Mouse (Mus musculus) liver, embryonic 11.5 days (tissue): ENCODE results near the gene Nos2. TPM values are rescaled to one million over a fixed set of nuclear protein-coding genes. Genes with fewer than 3 reads are reported as not detected.
"Not testable (repeated sequence)": the region's sequence is repeated elsewhere in the genome, so short reads cannot be mapped to it uniquely, and the experiment has no call there.

ENCODE experiments used
- ATAC-seq: fragments of 200-750 bp; cut with Nextera tagmentation; replicated peaks from 2 replicates; pipeline ENCODE4 v1.8.0; 2017; ENCODE audit warnings: moderate number of reproducible peaks, mild to moderate bottlenecking, moderate TSS enrichment, moderate library complexity; ENCODE audit not compliant: low FRiP score
- DNase-seq: peaks from one replicate; pipeline ENCODE4 v3.0.0-alpha.2; 2017; ENCODE audit warnings: low spot score
- H3K27ac ChIP-seq: fragments of 300-500 bp; sonication (generic); 2 replicates; pipeline ENCODE4 v1.5.1; 2014; ENCODE audit warnings: mild to moderate bottlenecking, low read depth, low read length, control low read depth
- H3K27me3 ChIP-seq: fragments of 300-500 bp; sonication (generic); replicated peaks from 2 replicates; pipeline ENCODE4 v1.6.1; 2014; ENCODE audit warnings: low read length, mixed read lengths; ENCODE audit not compliant: control insufficient read depth, insufficient read depth
- H3K36me3 ChIP-seq: fragments of 300-500 bp; sonication (generic); 2 replicates; pipeline ENCODE4 v1.6.1; 2014; ENCODE audit warnings: mild to moderate bottlenecking, low read length, moderate library complexity, mixed read lengths; ENCODE audit not compliant: control insufficient read depth, insufficient read depth
- H3K4me1 ChIP-seq: fragments of 300-500 bp; sonication (generic); replicated peaks from 2 replicates; pipeline ENCODE4 v1.6.1; 2014; ENCODE audit warnings: low read length, mixed read lengths; ENCODE audit not compliant: control insufficient read depth, insufficient read depth
- H3K4me2 ChIP-seq: fragments of 300-500 bp; sonication (generic); 2 replicates; pipeline ENCODE4 v1.6.1; 2014; ENCODE audit warnings: mild to moderate bottlenecking, control low read depth, moderate library complexity
- H3K4me3 ChIP-seq: fragments of 300-500 bp; sonication (generic); 2 replicates; pipeline ENCODE4 v1.5.1; 2014; ENCODE audit warnings: low read depth, low read length, control low read depth
- H3K9ac ChIP-seq: fragments of 300-500 bp; sonication (generic); 2 replicates; pipeline ENCODE4 v1.6.1; 2014; ENCODE audit warnings: low read depth, low read length, control low read depth
- H3K9me3 ChIP-seq: fragments of 300-500 bp; sonication (generic); 2 replicates; pipeline ENCODE4 v1.6.1; 2016; ENCODE audit warnings: low read length, inconsistent platforms, mixed read lengths; ENCODE audit not compliant: control insufficient read depth
- WGBS: fragments of 180-500 bp; shearing (Covaris S2); extraction: QIAGEN DNeasy Blood & Tissue Kit; methylation state at CpG from one replicate; pipeline ENCODE4 v1.1.7; 2014; 5-methylcytosine and 5-hydroxymethylcytosine counted together
- polyA plus RNA-seq: library from polyadenylated mRNA; unstranded; fragments of >200 nt; fragmentation: Nextera tagmentation; extraction: Ambion mirVana; gene quantifications from 2 replicates; pipeline ENCODE4 v1.2.1, GENCODE M21; 2014

The Nos2 gene
- polyA plus RNA-seq, 1 experiment from 2014 or later, result 0.21 TPM

- Histone ChIP-seq H3K4me2 (no peak overlapping the region), H3K9me3 (no peaks in the 10 kb centered on the region), H3K9ac (no peak overlapping the region), H3K36me3 (no peaks in the 10 kb centered on the region), H3K4me1 (peaks cover 18% of the 10 kb centered on the region), H3K27ac (0 out of 2 replicates have a peak overlapping the region, but pooled peaks have one; percentile 9), H3K4me3 (no peak overlapping the region), H3K27me3 (no peaks in the 10 kb centered on the region)
- DNase-seq (no peak), ATAC-seq (peak; percentile 44; the same call in 1 of the 2 replicates)
- 51% methylated on average over 4 of the region's 4 CpGs for WGBS
Observed at GRCm38 (mm10) chr11:78980083-78980634, 59.6 kb downstream of the Nos2 start.

GRCm38 (mm10) chr11:78982042-78982441, 61.5 kb downstream of the Nos2 start:
- Histone ChIP-seq H3K4me1 (peaks cover 19% of the 10 kb centered on the region), H3K27ac (0 out of 2 replicates have a peak overlapping the region, but pooled peaks have one; percentile 67), H3K9me3 (no peaks in the 10 kb centered on the region), H3K4me2 (no peak overlapping the region), H3K4me3 (no peak overlapping the region), H3K27me3 (no peaks in the 10 kb centered on the region), H3K9ac (no peak overlapping the region), H3K36me3 (no peaks in the 10 kb centered on the region)
- ATAC-seq (peak; percentile 78), DNase-seq (no peak)
- WGBS, result 67% methylated on average over 2 of the region's 2 CpGs

- DNase-seq, result no peak
- H3K4me3 ChIP-seq, result no peak overlapping the region
- no peaks in the 10 kb centered on the region for H3K36me3 ChIP-seq
- peak overlapping the region; percentile 67 for H3K27ac ChIP-seq
- H3K27me3 ChIP-seq, result no peaks in the 10 kb centered on the region
- no peak overlapping the region for H3K9ac ChIP-seq
- WGBS, result 58% methylated on average over 12 of the region's 12 CpGs
- peak overlapping the region; percentile 51 for H3K4me2 ChIP-seq
- peaks cover 19% of the 10 kb centered on the region for H3K4me1 ChIP-seq
- no peak for ATAC-seq
- H3K9me3 ChIP-seq, result no peaks in the 10 kb centered on the region
Observed at GRCm38 (mm10) chr11:78982513-78983291, 62.1 kb downstream of the Nos2 start.

- no peak overlapping the region for H3K9ac ChIP-seq
Observed at GRCm38 (mm10) chr11:78983539-78983938, 63.0 kb downstream of the Nos2 start.

GRCm38 (mm10) chr11:78984483-78985177, 64.0 kb downstream of the Nos2 start, which contains the start of gene Lgals9:
Lgals9 (minus strand) TSS chr11:78984946.
- no peak for DNase-seq
- 33% methylated on average over 10 of the region's 10 CpGs for WGBS
- H3K9me3 ChIP-seq, result peaks cover 2% of the 10 kb centered on the region; the same call in 1 of the 2 replicates
- H3K9ac ChIP-seq, result 0 out of 2 replicates have a peak within 1 kb of the TSS, but pooled peaks have one; percentile 13
- H3K36me3 ChIP-seq, result no peaks in the 10 kb centered on the region
- peaks cover 19% of the 10 kb centered on the region for H3K4me1 ChIP-seq
- no peak within 1 kb of the TSS for H3K27ac ChIP-seq
- peak within 1 kb of the TSS; percentile 34 for H3K4me3 ChIP-seq
- H3K27me3 ChIP-seq, result no peaks in the 10 kb centered on the region
- H3K4me2 ChIP-seq, result peak within 1 kb of the TSS; percentile 51
- peak; percentile 27 for ATAC-seq

More at GRCm38 (mm10) chr11:78983539-78983938, 63.0 kb downstream of the Nos2 start:
- peak overlapping the region; percentile 51 for H3K4me2 ChIP-seq
- ATAC-seq, result no peak
- no peak overlapping the region for H3K27ac ChIP-seq
- H3K27me3 ChIP-seq, result no peaks in the 10 kb centered on the region
- WGBS, result 70% methylated on average over 7 of the region's 7 CpGs
- DNase-seq, result no peak
- H3K36me3 ChIP-seq, result no peaks in the 10 kb centered on the region
- no peaks in the 10 kb centered on the region for H3K9me3 ChIP-seq
- H3K4me1 ChIP-seq, result peaks cover 19% of the 10 kb centered on the region
- peak overlapping the region; percentile 34 for H3K4me3 ChIP-seq

- no peak overlapping the region for H3K4me2 ChIP-seq
- H3K9ac ChIP-seq, result no peak overlapping the region
- ATAC-seq, result no peak
- H3K9me3 ChIP-seq, result peaks cover 7% of the 10 kb centered on the region; the same call in 1 of the 2 replicates
- H3K4me1 ChIP-seq, result peaks cover 15% of the 10 kb centered on the region
- no peak overlapping the region for H3K27ac ChIP-seq
- no peaks in the 10 kb centered on the region for H3K27me3 ChIP-seq
- no peaks in the 10 kb centered on the region for H3K36me3 ChIP-seq
- H3K4me3 ChIP-seq, result no peak overlapping the region
- DNase-seq, result no peak
Observed at GRCm38 (mm10) chr11:78985505-78985904, 64.9 kb downstream of the Nos2 start.

GRCm38 (mm10) chr11:78986311-78987002, 65.9 kb downstream of the Nos2 start:
- Histone ChIP-seq H3K27me3 (no peaks in the 10 kb centered on the region), H3K9me3 (peaks cover 7% of the 10 kb centered on the region; the same call in 1 of the 2 replicates), H3K4me3 (no peak overlapping the region), H3K9ac (no peak overlapping the region), H3K36me3 (no peaks in the 10 kb centered on the region), H3K27ac (no peak overlapping the region), H3K4me1 (peaks cover 12% of the 10 kb centered on the region; the same call in 1 of the 2 replicates), H3K4me2 (no peak overlapping the region)
- 80% methylated on average over 10 of the region's 10 CpGs for WGBS
- DNase-seq (no peak), ATAC-seq (no peak)

- not testable (repeated sequence) for H3K9ac ChIP-seq, H3K36me3 ChIP-seq, H3K4me2 ChIP-seq, H3K4me1 ChIP-seq, H3K27me3 ChIP-seq, DNase-seq, H3K4me3 ChIP-seq, ATAC-seq, H3K9me3 ChIP-seq, H3K27ac ChIP-seq
- 91% methylated on average over 11 of the region's 11 CpGs for WGBS
Observed at GRCm38 (mm10) chr11:78989206-78989605, 68.6 kb downstream of the Nos2 start.
